Mouse (Mus musculus) layer of hippocampus, adult 2 months (tissue): ENCODE results near the gene Lrr1. TPM values are rescaled to one million over a fixed set of nuclear protein-coding genes. Genes with fewer than 3 reads are reported as not detected.

Experiments
- DNase-seq, 2 experiments: peaks; one replicate each; pipeline ENCODE4 v3.0.0; 2022; ENCODE audit warnings: low spot score in 2 of 2
- H3K27ac ChIP-seq: fragments of 200-600 bp; 2 replicates; pipeline ENCODE4 v1.8.1; 2022
- H3K4me3 ChIP-seq: fragments of 200-600 bp; 2 replicates; pipeline ENCODE4 v1.8.1; 2022; ENCODE audit warnings: mild to moderate bottlenecking
- CTCF ChIP-seq: fragments of 200-600 bp; conservative IDR thresholded peaks from 2 replicates; pipeline ENCODE4 v1.8.1; 2022; ENCODE audit warnings: antibody characterized with exemption, mild to moderate bottlenecking, moderate library complexity
- total RNA-seq, 2 experiments: library from RNA; stranded (reverse); gene quantifications; 2 replicates each; pipeline ENCODE4 v1.2.3; 2021

Lrr1 gene
- total RNA-seq, 2 experiments from 2014 or later, result not detected

DNA sequence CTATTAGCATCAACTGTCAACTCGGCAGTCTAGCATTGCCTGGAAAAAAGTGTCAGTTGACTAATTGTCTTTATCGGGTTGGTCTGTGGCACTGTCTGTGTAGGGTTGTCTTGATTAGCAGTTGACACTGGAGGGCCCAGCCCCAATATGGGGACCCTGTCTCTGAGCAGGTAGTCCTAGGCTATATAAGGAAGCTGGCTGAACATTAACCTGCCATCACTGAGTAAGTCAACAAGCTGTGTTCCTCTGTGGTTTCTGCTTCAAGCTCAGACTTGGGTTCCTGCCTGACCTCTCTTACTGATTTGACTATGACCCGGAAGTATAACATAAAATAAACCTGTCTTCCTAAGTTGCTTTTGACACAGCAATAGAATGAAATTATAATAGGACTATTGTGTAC lies 7.4 kb downstream of the Lrr1 start:
- Histone ChIP-seq H3K4me3 (no peak overlapping the region), H3K27ac (no peak overlapping the region)
- no peak for TF ChIP-seq CTCF
- DNase-seq, result no peak

DNA sequence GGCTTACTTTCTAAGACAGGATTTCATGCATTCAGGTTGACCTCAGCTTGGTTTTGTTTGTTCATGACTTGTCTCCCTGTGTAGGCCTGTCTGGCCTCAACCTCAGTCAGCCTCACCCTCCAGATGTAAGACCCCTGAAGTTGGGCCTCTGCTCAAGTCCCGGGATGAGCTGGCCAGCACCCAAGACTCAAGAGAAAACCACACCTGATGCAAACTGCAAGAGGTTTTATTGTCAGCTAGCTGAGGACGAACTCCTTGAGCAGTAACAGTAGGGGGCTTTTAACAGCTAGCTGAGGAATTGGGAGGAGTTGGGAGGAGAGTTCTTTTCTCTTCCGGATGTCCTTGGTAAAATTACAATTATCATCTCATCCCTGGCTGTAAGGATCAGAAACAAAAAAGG lies 8.9 kb downstream of the Lrr1 start:
- Histone ChIP-seq H3K27ac (no peak overlapping the region), H3K4me3 (no peak overlapping the region)
- DNase-seq, result no peak
- TF ChIP-seq CTCF, result no peak

GRCm38 (mm10) chr12:69179371-69179770 lies 10.8 kb downstream of the Lrr1 start:
- TF ChIP-seq CTCF, result no peak
- DNase-seq, result no peak
- Histone ChIP-seq H3K4me3 (no peak overlapping the region), H3K27ac (no peak overlapping the region)

DNA sequence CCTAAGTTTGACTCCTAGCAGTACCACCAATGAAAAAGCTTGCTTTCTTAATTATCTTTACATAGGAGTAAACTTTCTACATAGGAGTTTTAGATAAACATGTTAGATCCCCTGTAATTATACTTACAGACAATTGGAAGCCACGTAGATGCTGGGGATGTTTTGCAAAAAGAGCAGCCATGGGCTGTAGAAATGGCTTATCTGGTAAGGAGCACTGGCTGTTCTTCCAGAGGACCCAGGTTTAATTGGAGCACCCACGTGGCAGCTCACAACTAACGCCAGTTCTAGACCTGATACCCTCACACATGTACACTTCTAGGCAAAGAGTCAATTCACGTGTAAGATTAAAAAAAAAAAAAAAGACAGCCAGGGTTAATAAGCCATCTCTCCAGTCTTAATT lies 13.2 kb downstream of the Lrr1 start:
- H3K27ac ChIP-seq, result no peak overlapping the region
- no peak for DNase-seq
- H3K4me3 ChIP-seq, result no peak overlapping the region
- TF ChIP-seq CTCF, result no peak

GRCm38 (mm10) chr12:69183583-69184308 lies 15.1 kb downstream of the Lrr1 start, which contains the start of the genes Rpl36al and Mgat2:
Gene Rpl36al (minus strand): TSS chr12:69184083.
Gene Mgat2 (plus strand): TSS chr12:69184157.
- TF ChIP-seq CTCF, result no peak; the same call in 1 of the 2 replicates
- DNase-seq, result peak; percentile 97 to 98
- Histone ChIP-seq H3K4me3 (peak within 1 kb of the TSS; percentile 99), H3K27ac (peak within 1 kb of the TSS; percentile 97)

- peak overlapping the region; percentile 97 for H3K27ac ChIP-seq
- TF ChIP-seq CTCF, result no peak
- peak; percentile 11 to 48 for DNase-seq
- peak overlapping the region; percentile 99 for H3K4me3 ChIP-seq
Observed at GRCm38 (mm10) chr12:69184342-69185295, 16.0 kb downstream of the Lrr1 start.

- no peak for DNase-seq
- Histone ChIP-seq H3K4me3 (peak overlapping the region; percentile 99), H3K27ac (no peak overlapping the region)
- TF ChIP-seq CTCF, result no peak
Observed at GRCm38 (mm10) chr12:69185371-69185770, 16.8 kb downstream of the Lrr1 start.

GRCm38 (mm10) chr12:69186811-69187471 lies 18.3 kb downstream of the Lrr1 start:
- H3K4me3 ChIP-seq, result no peak overlapping the region
- no peak overlapping the region for H3K27ac ChIP-seq
- DNase-seq, result no peak
- TF ChIP-seq CTCF, result no peak

DNA sequence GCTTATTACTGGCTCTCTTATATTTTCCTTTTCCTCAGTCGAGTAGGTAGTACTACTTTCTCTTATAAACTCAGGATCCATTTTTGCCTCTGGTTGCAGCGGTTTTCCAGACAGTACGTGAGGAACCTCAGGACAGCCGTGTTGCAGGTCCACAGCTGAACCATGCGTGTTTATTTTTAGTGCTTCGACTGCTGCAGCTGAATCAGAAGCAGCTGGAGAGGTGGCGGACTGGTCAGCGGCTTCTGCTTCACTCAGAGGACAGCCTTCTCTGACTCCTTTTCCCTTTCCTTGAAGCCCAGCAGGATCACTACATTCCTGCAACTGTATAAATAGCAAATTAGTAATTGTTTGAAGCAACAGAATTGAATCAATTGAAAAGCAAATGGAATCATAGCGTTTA lies 21.5 kb downstream of the Lrr1 start:
- TF ChIP-seq CTCF, result no peak
- Histone ChIP-seq H3K4me3 (no peak overlapping the region), H3K27ac (no peak overlapping the region)
- DNase-seq, result no peak

DNA sequence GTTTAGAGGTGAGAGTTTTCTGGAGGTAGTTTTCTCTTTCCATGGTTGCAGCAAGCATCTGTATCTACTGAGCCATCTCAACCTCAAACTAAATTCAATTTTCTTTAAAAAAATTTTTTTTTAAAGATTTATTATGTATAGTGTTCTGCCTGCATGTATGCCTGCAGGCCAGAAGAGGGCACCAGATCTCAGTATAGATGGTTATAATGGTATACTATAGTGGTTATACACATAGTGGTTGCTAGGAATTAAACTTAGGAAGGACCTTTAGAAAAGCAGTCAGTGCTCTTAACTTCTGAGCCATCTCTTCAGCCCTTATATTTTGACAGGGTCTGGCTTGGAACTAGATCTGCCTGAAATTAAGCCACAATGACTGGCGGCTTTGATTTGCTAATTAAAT lies 21.9 kb downstream of the Lrr1 start:
- Histone ChIP-seq H3K4me3 (no peak overlapping the region), H3K27ac (no peak overlapping the region)
- no peak for DNase-seq
- peak; percentile 78 for TF ChIP-seq CTCF

GRCm38 (mm10) chr12:69191396-69191795 lies 22.8 kb downstream of the Lrr1 start:
- no peak overlapping the region for H3K27ac ChIP-seq
- no peak for TF ChIP-seq CTCF

GRCm38 (mm10) chr12:69192637-69193036 lies 24.0 kb downstream of the Lrr1 start:
- H3K4me3 ChIP-seq, result no peak overlapping the region
- H3K27ac ChIP-seq, result no peak overlapping the region
- no peak for TF ChIP-seq CTCF
- no peak for DNase-seq

More at GRCm38 (mm10) chr12:69191396-69191795, 22.8 kb downstream of the Lrr1 start:
- H3K4me3 ChIP-seq, result no peak overlapping the region
- no peak for DNase-seq
